Mouse (Mus musculus) embryo, embryonic 11 days (tissue): ENCODE measurements around the gene Gm45208.
"Not testable (repeated sequence)": the region's sequence is repeated elsewhere in the genome, so short reads cannot be mapped to it uniquely, and the experiment has no call there.

ENCODE experiments used
- DNase-seq: peaks from one replicate; pipeline ENCODE4 v3.0.0-alpha.2; 2015

Gm45208 gene

DNA sequence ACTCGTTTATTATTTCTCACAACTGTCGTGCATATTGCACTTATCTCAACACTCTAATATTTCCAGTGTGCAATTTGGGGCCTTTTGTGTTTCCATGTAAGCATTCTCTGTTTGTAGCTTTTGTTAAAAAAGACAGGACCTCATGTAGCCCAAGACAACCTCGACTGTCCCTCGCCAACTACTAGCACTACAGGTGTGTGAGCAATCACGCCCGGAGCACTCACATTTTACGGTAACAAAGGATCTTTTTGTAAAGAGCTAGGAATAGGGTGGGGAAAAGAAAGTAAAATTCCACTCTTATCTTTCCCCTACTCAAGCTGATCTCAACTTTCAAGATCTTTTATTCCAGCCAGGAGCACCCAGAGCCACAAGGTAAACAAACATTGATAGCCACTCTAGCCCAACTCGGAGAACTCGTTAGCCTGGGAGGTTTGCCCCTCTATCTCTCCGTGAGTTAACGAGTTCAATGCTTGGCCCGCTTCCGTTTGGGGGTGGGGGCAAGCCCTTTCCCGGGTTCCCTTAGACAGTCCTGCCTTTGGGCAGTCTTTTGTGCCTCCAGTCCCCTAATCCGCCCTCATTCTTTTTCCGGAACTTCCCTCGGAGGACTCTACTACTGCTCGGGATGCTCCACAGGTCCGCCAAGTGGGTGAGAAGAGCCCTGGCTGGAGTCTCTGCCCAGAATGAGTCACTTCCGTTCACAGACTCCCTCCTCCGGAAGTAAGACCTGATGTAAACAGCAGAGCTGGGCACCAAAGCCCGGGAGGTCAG lies at the start of gene Gm45208:
Gene Gm45208, plus strand, starts transcription at position 732 of the 768 bp plus-strand sequence.
- DNase-seq, result peak; percentile 82

DNA sequence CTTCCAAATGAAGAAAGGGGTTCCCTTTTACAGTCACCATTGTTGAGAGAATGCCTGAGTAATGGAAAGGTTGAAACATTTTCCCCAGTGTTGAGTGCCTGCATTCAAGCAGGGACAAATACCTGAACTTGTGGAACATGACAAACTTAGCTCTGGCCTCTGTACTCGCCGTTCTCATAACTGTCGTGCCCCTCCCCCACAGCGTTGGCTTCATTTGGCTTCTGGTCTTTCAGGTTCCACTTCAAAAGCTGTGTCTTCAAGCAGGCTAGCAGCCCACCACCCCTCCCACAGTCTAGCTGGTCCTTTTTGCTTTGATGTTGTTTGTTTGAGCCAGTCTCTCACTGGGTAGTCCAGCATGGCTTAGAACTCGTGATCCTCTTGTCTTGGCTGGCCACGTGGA lies 49.3 kb upstream of the Gm45208 start:
- no peak for DNase-seq

DNA sequence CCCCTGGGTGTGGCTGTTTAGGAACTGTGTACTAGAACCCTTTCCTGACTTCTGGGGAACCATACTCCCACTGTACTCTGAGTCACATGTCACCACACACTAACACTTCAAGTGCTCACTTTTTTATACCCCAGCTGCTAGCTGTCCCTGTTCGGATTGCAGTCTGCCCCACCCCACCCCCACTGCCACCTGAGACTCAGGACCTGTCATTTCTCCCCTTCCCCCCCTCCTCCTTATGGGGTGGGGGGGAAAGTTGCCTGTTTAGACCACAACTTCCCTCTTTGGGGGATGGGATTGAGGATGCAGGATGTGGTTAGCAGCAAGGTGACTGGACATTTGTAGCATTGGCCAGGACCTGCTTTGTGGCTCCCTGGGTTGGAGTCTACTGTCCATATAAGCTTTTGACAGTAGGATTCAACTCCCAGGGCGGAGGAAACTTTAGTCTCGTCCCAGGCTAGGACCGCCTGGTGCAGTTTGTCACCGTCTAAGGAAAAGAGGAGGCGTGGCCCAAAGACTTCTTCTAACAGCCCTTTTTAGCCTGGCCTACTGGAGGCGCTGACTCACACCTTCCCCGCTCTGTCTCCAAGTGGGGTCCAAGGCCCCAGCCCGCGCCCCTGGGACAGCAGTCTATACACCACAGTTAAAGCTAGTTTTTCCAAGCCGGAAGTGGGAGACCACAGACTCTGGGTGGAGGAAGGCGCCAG lies 48.3 kb upstream of the Gm45208 start:
- DNase-seq, result peak; percentile 34

DNA sequence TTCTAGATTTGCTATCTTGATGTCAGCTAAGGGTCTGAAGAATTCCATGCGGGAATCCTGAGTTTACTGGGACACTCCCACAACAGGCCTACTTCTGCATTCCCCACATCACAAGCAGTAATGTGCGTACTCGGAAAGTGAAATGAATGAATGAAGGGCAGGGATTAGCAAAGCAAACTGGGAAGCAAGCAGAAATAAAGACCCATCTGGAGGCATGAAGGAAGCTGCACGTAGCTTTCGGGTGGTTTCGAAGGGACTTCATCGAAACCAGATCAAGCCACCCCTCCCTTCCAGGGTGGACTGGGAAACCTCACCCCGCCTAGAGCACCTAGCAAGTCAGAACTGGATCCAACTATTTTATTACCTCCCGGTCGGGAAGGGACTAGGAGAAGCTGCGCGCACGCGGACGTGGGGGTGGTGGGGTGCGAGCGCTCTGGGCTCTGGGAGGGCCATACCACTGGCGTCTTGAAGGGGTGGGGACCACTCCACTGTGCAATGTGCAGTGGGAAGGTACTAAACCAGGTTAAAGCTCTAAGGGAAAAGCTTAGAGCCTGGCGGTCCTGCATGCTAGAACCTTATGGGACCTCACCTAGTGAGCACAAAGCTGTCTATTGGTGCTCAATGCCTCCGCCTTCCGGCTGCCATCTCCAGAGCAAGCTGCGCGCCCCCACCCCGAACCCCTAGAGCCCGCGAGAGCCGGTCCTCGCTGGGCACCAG lies 47.6 kb upstream of the Gm45208 start:
- peak; percentile 35 for DNase-seq

DNA sequence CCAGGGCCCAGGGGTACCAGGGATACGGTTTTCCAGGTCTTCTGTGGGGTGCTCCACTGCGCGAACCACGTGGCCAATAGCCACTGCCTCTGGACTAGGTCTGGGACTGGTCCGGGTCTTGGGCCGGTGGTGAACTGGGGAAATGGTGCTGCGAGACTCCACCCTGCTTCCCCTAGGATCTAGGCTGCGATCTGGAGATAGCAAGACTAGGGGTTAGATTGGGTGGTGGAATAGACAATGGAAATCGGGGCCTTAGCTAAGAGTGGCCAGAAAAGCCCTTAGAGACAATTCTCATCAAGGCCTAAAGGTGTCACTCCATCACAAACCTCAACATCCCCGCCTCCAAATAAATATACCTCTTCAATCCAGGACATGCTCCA lies 47.1 kb upstream of the Gm45208 start:
- DNase-seq, result no peak

DNA sequence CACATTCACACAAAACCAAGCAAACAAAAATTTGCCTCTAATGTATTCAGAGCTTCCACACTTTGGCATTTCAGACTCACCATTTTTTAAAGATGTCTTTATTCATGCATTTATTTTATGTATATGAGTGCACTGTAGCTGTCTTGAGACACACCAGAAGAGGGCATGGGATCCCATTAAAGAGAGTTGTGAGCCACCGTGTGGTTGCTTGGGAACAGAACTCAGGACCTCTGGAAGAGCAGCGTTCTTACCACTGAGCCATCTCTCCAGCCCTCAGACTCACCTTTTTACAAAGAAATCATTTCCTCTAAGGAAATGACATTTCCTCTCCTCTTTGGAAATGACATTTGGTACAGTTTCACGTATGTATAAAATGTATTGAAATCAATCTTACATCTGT lies 43.1 kb upstream of the Gm45208 start:
- no peak for DNase-seq

DNA sequence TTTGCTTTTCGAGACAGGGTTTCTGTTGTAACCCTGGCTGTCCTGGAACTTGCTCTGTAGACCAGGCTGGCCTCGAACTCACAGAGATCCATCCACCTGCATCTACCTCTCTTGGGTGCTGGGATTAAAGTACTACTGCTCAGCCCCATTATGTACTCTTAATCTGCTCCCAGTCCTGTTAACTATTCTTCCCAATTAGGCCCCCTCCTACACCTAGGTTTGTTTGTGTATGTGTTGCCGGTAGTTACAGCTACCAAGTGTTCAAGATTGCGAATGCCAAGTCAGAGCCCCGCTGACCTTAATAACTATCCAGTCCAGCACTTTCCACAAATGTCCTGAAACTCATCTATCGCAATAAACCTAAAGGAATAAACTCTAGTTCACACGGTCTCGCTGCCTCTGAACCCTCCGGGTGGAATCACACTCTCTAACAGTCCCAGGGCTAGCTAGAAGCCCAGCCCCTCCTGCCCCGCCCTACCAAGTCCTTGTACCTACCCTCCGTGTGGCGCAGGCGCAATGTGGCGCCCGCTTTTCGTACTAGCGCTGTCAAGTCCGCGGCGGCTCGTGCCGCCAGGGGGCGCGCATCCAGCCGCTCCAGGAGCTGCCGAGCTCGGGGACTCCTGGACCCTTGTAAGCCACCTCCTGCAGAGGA lies 42.5 kb upstream of the Gm45208 start:
- DNase-seq, result peak; percentile 93

DNA sequence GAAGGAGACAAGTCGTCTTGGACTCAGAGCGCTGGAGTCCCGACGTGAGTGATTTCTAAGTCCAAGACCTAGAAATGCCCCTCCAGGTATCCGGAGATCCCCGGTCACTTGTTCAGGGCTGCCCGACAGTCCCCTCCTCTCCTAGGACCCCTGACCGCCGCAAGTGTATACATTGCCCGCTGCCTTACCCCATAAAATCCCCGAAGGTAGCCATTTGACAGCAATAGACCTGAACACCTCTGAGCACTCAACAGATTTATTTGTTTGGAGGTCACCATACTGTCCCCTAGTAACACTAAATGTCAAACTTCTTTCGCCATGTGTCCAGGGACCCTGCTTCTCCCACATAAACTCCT lies 42.0 kb upstream of the Gm45208 start:
- no peak for DNase-seq

DNA sequence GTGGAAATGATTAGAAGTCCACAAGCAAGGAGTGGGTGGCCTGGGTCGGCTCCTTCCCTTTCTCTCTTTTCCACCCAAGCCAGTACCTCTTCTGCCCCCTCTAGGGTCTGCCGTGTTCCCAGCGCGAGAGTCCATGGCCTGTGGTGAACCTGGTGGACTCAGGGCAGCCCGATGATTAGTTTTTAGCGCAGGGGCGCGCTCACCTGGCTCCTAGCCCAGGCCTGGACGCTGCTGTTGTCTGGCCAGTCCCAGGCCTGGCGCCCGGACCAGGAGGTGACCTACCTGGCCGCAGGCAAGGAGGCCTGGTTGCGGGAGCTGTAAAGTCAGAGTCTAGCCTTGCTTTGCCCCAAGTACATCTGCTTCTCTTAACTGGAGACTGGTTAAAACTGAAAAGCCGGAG lies 41.2 kb upstream of the Gm45208 start, which contains the start of gene Magix:
Gene Magix, minus strand, starts transcription at position 388 of the 400 bp plus-strand sequence.
- DNase-seq, result no peak

DNA sequence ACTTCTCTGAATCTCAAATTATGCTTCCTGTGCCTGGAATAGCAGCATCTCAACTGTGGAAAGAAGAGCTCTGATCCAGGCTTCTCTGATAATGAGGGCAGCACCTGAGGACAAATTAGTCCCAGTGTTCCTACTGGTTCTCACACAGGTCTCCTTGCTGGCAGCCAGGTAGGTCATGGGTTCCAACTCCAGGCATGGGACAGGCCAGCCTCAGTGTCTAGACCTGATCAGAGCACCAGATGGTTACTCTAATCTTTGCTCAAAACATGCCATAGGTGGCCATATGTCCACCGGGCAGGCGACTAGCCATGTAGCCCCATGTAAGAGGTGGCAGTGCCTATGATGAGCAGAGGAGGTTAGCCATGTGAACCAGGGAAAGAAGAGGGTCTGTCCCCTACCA lies 33.7 kb upstream of the Gm45208 start:
- DNase-seq, result no peak

DNA sequence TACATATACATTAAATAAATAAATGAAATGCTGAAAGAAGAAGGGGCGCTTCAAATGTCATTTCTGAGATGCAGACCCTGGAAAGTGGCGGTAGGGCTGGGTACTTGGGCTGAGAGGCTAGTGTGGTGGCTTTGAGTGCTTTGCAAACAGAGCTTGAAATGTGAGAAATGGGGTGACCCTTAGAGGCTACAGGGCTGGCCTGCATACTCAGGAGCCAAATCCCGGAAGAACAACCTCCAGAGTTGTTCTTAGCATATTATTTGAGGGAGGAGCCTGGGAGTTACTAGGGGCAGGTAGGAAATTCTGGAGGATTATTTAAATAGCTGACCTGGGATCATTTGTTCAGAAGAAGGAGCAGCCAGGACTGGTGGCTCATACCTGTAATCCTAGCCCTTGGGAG lies 31.6 kb upstream of the Gm45208 start:
- DNase-seq, result no peak

DNA sequence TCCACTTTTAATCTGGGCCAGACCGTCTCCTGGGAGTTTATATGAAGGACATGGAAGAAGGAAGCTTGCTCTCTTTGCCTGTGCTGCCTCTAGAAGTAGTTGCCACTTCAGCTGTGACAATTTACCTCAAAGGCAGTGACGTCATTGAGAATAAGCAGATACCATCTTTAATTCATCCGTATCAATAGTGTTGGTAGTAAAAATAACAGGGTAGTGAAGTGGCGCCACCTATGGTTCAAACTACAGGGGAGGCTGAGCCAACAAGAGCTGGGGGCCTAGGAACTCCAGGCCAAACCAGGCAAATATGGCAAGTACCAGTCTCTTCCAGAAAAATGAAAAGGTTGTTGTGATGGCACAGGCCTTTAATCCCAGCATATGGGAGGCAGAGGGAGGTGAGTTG lies 29.2 kb upstream of the Gm45208 start:
- no peak for DNase-seq

DNA sequence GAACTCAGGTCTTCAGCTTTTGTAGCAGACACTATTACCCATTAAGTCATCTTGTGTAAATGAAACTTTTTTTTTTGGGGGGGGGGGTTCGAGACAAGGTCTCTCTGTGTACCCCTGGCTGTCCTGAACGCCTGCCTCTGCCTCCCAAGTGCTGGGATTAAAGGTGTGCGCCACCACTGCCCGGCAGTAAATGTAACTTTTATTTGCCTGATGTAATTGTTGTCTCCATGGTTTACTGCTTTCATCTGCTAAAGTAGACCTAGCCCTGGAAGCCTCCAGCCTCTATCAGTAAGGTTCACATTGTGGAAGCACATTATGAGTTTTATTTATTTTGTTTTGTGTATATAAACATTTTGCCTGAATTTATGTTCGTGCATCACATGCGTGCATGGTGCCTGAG lies 25.5 kb upstream of the Gm45208 start:
- no peak for DNase-seq

DNA sequence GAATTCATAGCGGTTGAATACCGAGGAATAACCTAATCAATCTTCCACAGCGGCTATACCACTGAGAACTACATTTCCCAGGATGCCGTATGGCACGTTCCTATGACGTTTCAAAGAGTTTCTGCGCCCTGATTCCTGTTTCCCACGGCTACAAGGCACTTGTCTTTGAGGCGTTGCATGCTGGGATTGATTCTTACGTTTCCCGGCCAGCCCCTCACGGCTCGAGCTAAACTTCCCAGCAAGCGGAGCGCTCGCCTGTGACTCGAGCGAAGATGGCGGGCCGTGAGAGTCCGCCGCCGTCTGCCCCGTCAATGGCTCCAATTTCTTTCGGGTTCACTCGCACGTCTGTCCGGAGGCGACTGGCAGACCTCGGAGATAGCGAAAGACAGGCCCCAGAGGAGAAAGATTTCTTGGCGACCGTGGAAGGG lies 25.1 kb upstream of the Gm45208 start, which contains the start of gene Gpkow:
Gene Gpkow, plus strand, starts transcription at position 178 of the 428 bp plus-strand sequence.
- peak; percentile 92 for DNase-seq

DNA sequence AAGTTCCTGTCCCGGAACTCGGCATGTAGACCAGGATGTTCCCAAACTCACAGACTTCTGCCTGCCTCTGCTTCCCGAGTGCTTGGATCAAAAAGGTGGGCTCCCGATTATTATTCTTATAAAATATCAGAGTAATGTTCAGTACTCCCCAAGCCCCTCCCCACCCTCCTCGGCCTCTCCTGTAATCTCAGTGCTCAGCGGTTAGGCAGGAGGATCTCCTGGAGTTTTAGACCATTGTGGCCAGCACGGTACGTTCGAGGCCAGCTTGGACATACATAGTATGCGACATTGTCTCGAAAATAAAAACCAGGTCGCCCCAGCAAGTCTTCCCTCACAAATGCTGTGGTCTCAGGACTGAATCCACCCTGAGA lies 8.3 kb upstream of the Gm45208 start:
- not testable (repeated sequence) for DNase-seq

DNA sequence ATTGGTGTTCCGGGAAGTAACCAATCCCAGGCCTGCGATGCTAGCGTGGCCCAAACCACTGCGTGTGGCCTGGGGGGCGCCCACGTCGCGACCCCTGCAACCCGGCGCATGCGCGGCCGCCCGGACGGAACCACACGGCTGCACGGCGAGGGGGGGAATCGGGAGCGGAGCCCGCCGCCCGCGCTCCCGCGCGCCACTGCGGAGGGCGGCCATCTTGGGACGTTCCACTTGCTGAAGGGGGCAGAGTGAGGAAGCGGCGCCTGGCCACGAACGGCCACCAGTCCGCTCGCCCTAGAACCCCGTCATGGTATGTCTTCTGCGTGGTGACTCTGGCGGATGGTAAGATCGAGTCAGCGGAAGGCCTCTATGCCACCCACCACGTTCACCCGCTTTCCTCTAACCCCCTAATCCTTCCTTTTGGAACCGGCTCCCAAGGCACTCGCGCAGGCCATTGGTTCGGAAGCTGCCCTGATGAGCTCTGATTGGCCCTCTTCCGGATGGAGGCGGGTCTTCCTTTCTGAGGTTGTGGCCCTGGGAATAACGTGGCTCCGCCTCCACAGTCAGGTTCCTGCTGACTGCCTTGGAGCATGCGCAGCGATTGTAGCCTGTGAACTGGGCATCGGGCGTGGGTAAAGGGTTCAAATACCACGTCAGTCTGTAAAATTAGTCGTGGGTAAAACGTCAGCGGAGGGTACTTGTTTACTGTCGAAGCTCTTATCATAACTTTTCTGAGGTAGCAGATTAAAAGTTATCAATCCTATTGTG lies 7.7 kb upstream of the Gm45208 start, which contains the start of gene Wdr45:
Gene Wdr45, plus strand, starts transcription at position 199 of the 765 bp plus-strand sequence.
- DNase-seq, result peak; percentile 93

DNA sequence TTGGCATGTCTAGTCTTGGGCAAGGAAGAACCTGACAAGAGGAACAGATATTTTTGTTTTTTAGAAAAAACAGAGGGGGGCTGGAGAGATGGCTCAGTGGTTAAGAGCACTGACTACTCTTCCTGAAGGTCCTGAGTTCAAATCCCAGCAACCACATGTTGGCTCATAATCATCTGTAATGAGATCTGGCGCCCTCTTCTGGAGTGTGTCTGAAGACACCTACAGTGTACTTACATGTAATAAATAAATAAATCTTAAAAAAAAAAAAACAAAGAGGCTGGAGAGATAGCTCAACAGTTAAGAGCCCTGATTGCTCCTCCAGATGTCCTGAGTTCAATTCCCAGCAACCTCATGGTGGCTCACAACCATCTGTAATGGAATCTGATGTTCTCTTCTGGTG lies 6.0 kb upstream of the Gm45208 start:
- DNase-seq, result not testable (repeated sequence)

DNA sequence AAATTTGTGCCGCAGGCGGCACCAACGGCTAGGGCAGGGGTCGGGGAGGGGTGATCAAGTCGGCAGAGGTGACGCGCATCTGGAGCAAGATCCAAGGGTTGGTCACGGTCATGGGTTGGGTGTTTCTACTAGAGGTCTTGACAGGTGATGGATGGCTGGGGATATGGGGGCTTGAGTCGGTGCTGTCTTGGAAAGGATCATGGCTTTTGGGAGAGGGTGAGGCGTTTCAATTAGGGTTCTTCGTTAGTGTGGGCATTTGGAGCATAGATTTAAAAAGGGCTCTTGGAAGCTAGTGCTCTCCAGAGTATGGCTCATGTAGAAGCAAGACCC lies 202 bp downstream of the Gm45208 start:
- no peak for DNase-seq

DNA sequence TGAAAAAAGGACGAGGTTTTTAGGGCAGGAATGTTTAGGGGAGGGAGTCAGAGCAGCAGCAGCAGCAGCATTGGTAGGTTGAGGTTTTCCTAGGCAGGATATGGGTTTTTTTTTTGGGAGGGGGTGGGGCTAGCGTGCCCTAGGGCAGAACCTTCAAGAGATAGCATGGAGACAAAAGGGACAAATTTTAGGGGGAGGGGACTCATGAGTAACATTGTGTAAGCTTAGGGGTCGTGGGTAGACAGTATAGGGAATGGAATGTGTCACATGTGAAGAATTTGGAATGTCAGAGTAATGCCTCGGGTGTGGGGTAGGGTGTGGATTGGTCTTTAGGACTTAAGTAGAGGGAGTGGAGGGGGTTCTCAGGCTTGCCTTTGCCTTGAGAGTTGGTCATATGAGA lies 646 bp downstream of the Gm45208 start:
- no peak for DNase-seq

DNA sequence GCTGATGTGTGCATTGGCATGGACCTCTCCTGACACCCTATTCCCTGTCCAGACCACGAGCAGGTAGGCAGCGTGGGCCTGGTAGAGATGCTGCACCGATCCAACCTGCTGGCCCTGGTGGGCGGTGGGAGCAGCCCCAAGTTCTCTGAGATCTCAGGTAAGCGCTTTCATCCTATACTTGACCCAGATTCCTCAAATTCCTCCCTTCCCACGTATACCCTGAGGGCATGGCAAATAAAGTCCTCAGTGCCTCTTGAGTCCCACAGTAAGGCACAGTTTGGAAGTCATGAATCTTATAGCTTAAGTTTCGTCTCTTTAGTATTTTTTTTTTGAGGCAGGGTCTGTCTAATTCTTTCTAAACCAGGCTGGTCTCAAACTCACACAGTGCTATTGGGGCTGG lies 2.1 kb downstream of the Gm45208 start:
- DNase-seq, result no peak

DNA sequence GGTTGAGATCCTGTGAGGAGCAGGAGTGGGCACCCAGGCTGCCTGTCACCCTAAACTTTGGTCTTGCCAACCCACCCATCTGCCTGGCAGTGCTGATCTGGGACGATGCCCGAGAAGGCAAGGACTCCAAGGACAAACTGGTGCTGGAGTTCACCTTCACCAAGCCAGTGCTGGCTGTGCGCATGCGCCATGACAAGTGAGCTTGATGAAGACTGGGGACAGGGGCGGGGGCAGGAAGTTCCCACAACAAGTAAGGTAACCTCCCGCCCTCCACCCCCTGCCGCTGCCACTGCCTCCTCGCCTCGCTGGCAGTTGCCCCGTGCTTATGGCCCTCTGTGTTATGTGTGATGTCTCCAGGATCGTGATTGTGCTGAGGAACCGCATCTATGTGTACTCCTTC lies 3.8 kb downstream of the Gm45208 start:
- DNase-seq, result no peak

DNA sequence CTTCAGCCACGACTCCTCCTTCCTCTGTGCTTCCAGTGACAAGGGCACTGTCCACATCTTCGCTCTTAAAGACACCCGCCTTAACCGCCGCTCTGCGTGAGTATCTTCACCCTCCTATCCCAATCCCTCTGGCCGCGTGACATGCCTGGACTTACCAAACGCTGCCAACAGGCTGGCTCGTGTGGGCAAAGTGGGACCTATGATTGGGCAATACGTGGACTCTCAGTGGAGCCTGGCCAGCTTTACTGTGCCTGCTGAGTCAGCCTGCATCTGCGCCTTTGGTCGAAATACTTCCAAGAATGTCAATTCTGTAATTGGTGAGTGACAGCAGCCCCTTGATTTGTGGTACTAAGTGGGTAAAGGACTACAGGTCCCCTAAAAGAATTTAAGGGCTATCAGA lies 5.1 kb downstream of the Gm45208 start:
- no peak for DNase-seq
